ENCODE assay signal across 20 mouse cellular contexts in the genomic region with DNA sequence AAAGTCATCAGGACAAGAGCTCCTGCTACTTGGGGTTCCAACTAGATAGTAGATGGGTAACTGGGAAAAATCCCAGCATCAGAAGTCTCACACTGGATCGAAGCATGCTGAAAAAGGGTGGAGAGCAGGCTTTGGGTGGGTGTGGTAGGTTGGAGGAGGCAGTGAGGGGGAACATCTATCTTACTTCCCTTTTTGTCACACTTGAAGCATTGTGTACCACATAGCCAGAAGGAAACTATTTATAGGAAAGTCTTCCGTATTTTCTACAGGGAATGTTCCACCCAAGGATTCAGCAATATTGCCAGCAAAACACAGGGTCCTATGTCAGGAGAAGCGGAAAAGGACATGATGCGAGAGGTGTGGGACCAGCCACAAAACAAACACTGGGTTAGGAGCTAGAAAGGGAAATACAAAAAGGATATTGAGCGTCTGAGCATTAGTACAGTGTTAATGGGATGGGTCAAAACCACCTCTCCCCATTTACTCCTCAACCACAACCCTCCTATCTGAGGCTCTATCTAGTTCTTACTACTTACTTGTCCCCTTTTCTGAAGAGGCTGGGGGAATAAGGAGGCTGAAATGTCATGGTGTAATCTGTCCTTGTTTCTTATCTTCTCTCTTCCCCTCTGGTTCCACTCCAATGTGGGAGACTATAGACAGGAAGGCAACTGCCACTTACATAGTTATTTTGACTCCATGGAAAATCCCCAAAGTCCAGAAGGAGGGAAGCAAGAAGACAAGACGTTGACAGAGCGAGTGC. TPM values are rescaled to one million over a fixed set of nuclear protein-coding genes. Genes with fewer than 3 reads are reported as not detected.
DNase-seq lines count a peak whose midpoint lies in the region; ATAC-seq lines count a peak whose summit lies in the region.
"Had no signal": no experiment of that assay in that cellular context is flagged by ENCODE, and none has a peak within 500 bp of the region (broad histone marks: within the 10 kb centered on the region; RNA-seq: fewer than 3 reads in every experiment).

No protein-coding gene starts in this region.

- ATAC-seq in heart, embryonic 13.5 days (ENCODE audit: extremely low read depth, insufficient number of reproducible peaks, low FRiP score, low TSS enrichment): no peak
- no peak for ATAC-seq in hindbrain, embryonic 16.5 days
- ATAC-seq: CD4-positive, CD25-positive, alpha-beta regulatory T cell, adult 4 months; forebrain, embryonic 16.5 days had no signal

- H3K4me1 ChIP-seq in heart, embryonic 13.5 days: peaks cover 22% of the 10 kb centered on the region
- no peaks in the 10 kb centered on the region; the same call in 1 of the 2 replicates for H3K4me1 ChIP-seq in hindbrain, embryonic 16.5 days (ENCODE audit: control insufficient read depth, insufficient read depth, low read depth, low read length)
- H3K4me1 ChIP-seq: embryonic facial prominence, embryonic 12.5 days had no signal

- H3K9me3 ChIP-seq in heart, embryonic 13.5 days: no peaks in the 10 kb centered on the region
- H3K9me3 ChIP-seq in hindbrain, embryonic 16.5 days (ENCODE audit: control insufficient read depth, low read length): no peaks in the 10 kb centered on the region
- H3K9me3 ChIP-seq: embryonic facial prominence, embryonic 12.5 days; G1E; heart, embryonic 15.5 days; limb, embryonic 15.5 days had no signal

- WGBS in heart, embryonic 13.5 days: 64% methylated on average over 7 of the region's 7 CpGs
- WGBS in hindbrain, embryonic 16.5 days: 77% methylated on average over 7 of the region's 7 CpGs

- no peak overlapping the region for H3K4me2 ChIP-seq in heart, embryonic 13.5 days
- no peak overlapping the region for H3K4me2 ChIP-seq in hindbrain, embryonic 16.5 days (ENCODE audit: low read length)
- H3K4me2 ChIP-seq: embryonic facial prominence, embryonic 12.5 days; heart, embryonic 15.5 days; limb, embryonic 15.5 days had no signal

- DNase-seq in heart, postnatal 25 days (ENCODE audit: low spot score): no peak
- peak; percentile 48 for DNase-seq in lung, postnatal 25 days (ENCODE audit: low spot score)
- no peak for DNase-seq in lung, postnatal 10 days
- peak; percentile 12 for DNase-seq in brain, adult 2 months (ENCODE audit: low read depth, low spot score)
- DNase-seq in splenic B cell, adult 2 months (ENCODE audit: low read depth, low spot score): peak; percentile 36
- DNase-seq: cerebellum, adult 11-12 months; gastrocnemius, postnatal 14 days; kidney, adult 9 months; lung, adult 2 months; spleen, adult 18-20 months; thymus, postnatal 14 days had no signal

- no peak overlapping the region for H3K4me3 ChIP-seq in heart, embryonic 13.5 days
- no peak overlapping the region for H3K4me3 ChIP-seq in hindbrain, embryonic 16.5 days (ENCODE audit: low read length)
- H3K4me3 ChIP-seq: embryonic facial prominence, embryonic 12.5 days; heart, embryonic 15.5 days; limb, embryonic 15.5 days had no signal

- no peak overlapping the region for H3K9ac ChIP-seq in heart, embryonic 13.5 days
- H3K9ac ChIP-seq in hindbrain, embryonic 16.5 days (ENCODE audit: low read depth, low read length): no peak overlapping the region
- H3K9ac ChIP-seq: embryonic facial prominence, embryonic 12.5 days; heart, embryonic 15.5 days; limb, embryonic 15.5 days had no signal

- H3K36me3 ChIP-seq in heart, embryonic 13.5 days: no peaks in the 10 kb centered on the region
- H3K36me3 ChIP-seq in splenic B cell, adult 2 months (ENCODE audit: control insufficient read depth, insufficient read depth, low read length, poor library complexity, severe bottlenecking): no peaks in the 10 kb centered on the region
- H3K36me3 ChIP-seq in hindbrain, embryonic 16.5 days (ENCODE audit: control insufficient read depth, insufficient read depth, low read length): no peaks in the 10 kb centered on the region
- H3K36me3 ChIP-seq: embryonic facial prominence, embryonic 12.5 days; G1E; heart, embryonic 15.5 days; limb, embryonic 15.5 days had no signal

- intact Hi-C loops in heart, postnatal 25 days (cut with DNase I): no loop called here

- H3K27me3 ChIP-seq in heart, embryonic 13.5 days (replicated peaks): peaks cover 48% of the 10 kb centered on the region
- H3K27me3 ChIP-seq in splenic B cell, adult 2 months (ENCODE audit: control insufficient read depth, insufficient read depth, low read length, poor library complexity, severe bottlenecking): no peaks in the 10 kb centered on the region
- peaks cover 14% of the 10 kb centered on the region; the same call in 1 of the 2 replicates for H3K27me3 ChIP-seq in hindbrain, embryonic 16.5 days (replicated peaks; ENCODE audit: control insufficient read depth, insufficient read depth, low read length)
- H3K27me3 ChIP-seq: heart, embryonic 15.5 days had no signal

- H3K27ac ChIP-seq in heart, embryonic 13.5 days (replicated peaks): peak overlapping the region; percentile 39; the same call in 1 of the 2 replicates
- H3K27ac ChIP-seq in hindbrain, embryonic 16.5 days (ENCODE audit: low read depth, low read length): no peak overlapping the region
- H3K27ac ChIP-seq: embryonic facial prominence, embryonic 12.5 days; heart, embryonic 15.5 days; limb, embryonic 15.5 days; stomach, postnatal 0 days had no signal

RNA-seq across cellular contexts. Expression of gene Tsc22d3, which starts 52.6 kb away (rescaled TPM):
- polyA plus RNA-seq in heart, embryonic 13.5 days (2015; fragmentation: Nextera tagmentation; extraction: Ambion mirVana): 163 and 212 TPM in 2 replicates
- total RNA-seq in heart, postnatal 25 days (2021): 100 to 1,000 TPM; 130 to 184 TPM
- polyA plus RNA-seq in hindbrain, embryonic 16.5 days (2015; fragmentation: Nextera tagmentation; extraction: Ambion mirVana): 135 and 147 TPM in 2 replicates

Comparison
In these comparisons a context has a peak if more than half of its experiments do, and no peak if none do; other contexts are left out.
1. DNase-seq: peak in lung, postnatal 25 days (single experiment), brain, adult 2 months (single experiment) and splenic B cell, adult 2 months (single experiment); none in heart, postnatal 25 days (single experiment) and lung, postnatal 10 days (single experiment).